Mouse (Mus musculus) spleen, adult 12 weeks (tissue): ENCODE measurements at regions not wholly inside any gene's neighbourhood (a gene's known extent, or its start where the extent isn't known, plus 50 kb on each side); places are given as distances from the start of the nearest gene placed in this dataset.

Source experiments
- DNase-seq: peaks from one replicate; pipeline ENCODE4 v3.0.0; 2022; ENCODE audit warnings: low spot score

- no peak for DNase-seq
Observed at GRCm38 (mm10) chr13:37468304-37469178, 123.5 kb downstream of the Ly86 start.

GRCm38 (mm10) chr13:37470230-37470907, 125.4 kb downstream of the Ly86 start:
- no peak for DNase-seq

- DNase-seq: no peak
Observed at GRCm38 (mm10) chr13:37473359-37473758, 128.4 kb downstream of the Ly86 start.

GRCm38 (mm10) chr13:37475804-37476203, 130.8 kb downstream of the Ly86 start:
- no peak for DNase-seq

GRCm38 (mm10) chr13:37476256-37477053, 131.4 kb downstream of the Ly86 start:
- no peak for DNase-seq

- no peak for DNase-seq
Observed at GRCm38 (mm10) chr13:37477342-37477741, 132.3 kb downstream of the Ly86 start.

GRCm38 (mm10) chr13:37477749-37478548, 132.9 kb downstream of the Ly86 start:
- no peak for DNase-seq

GRCm38 (mm10) chr13:37479182-37479691, 134.2 kb downstream of the Ly86 start:
- DNase-seq: no peak

GRCm38 (mm10) chr13:37481514-37481913, 136.5 kb downstream of the Ly86 start:
- DNase-seq: no peak

- DNase-seq: no peak
Observed at GRCm38 (mm10) chr13:37482038-37482437, 137.0 kb downstream of the Ly86 start.

- DNase-seq: no peak
Observed at GRCm38 (mm10) chr13:37482589-37482988, 137.6 kb downstream of the Ly86 start.

- no peak for DNase-seq
Observed at GRCm38 (mm10) chr13:37483010-37483855, 138.2 kb downstream of the Ly86 start.

GRCm38 (mm10) chr13:37484631-37485030, 139.6 kb downstream of the Ly86 start:
- DNase-seq: no peak

- no peak for DNase-seq
Observed at GRCm38 (mm10) chr13:37492115-37493001, 147.3 kb downstream of the Ly86 start.

- DNase-seq: no peak
Observed at GRCm38 (mm10) chr13:37493331-37493730, 148.3 kb downstream of the Ly86 start.

GRCm38 (mm10) chr13:37495272-37495932, 150.4 kb downstream of the Ly86 start:
- DNase-seq: no peak

- DNase-seq: no peak
Observed at GRCm38 (mm10) chr13:37497986-37498385, 153.0 kb downstream of the Ly86 start.

GRCm38 (mm10) chr13:37500668-37501286, 155.8 kb downstream of the Ly86 start:
- no peak for DNase-seq
